Mouse (Mus musculus) megakaryocyte, embryonic 14.5 days (primary cell): ENCODE results near the gene Irgc1.

Experiments used
- FLI1 ChIP-seq: IDR thresholded peaks from 2 replicates; pipeline ENCODE4 v1.6.1; 2012; ENCODE audit warnings: low read length, inconsistent platforms, mixed read lengths
- GATA1 ChIP-seq: IDR thresholded peaks from 3 replicates; pipeline ENCODE4 v1.6.1; 2012; ENCODE audit warnings: mixed read lengths, low read length, inconsistent platforms, borderline replicate concordance

GRCm38 (mm10) chr7:24479685-24480084 lies 27.6 kb upstream of the Irgc1 start:
- TF ChIP-seq FLI1 (no peak), GATA1 (no peak)
